Mouse (Mus musculus) myocyte (in vitro differentiated cells): ENCODE data around the gene Igf2bp3. TPM values are rescaled to one million over a fixed set of nuclear protein-coding genes. Genes with fewer than 3 reads are reported as not detected.
A peak's percentile ranks its signal among the peaks of the same experiment; 100 is the strongest.

Experiments used
- H3K27me3 ChIP-seq: one replicate; pipeline ENCODE4 v1.6.1; 2011; ENCODE audit not compliant: control insufficient read depth, insufficient read depth, insufficient read length
- H3K36me3 ChIP-seq: one replicate; pipeline ENCODE4 v1.6.1; 2011; ENCODE audit not compliant: control insufficient read depth, insufficient read depth
- H3K4me2 ChIP-seq: one replicate; pipeline ENCODE4 v1.6.1; 2011; ENCODE audit warnings: low read depth, control low read depth
- H3K4me3 ChIP-seq: one replicate; pipeline ENCODE4 v1.5.1; 2011; ENCODE audit warnings: mild to moderate bottlenecking, control low read depth, moderate library complexity
- H3K79me2 ChIP-seq: one replicate; pipeline ENCODE4 v1.6.1; 2011; ENCODE audit not compliant: control insufficient read depth, insufficient read depth
- H3ac ChIP-seq: one replicate; pipeline ENCODE4 v1.6.1; 2011; ENCODE audit not compliant: control insufficient read depth, insufficient read length
- CEBPB ChIP-seq: IDR thresholded peaks from 2 replicates; pipeline ENCODE4 v1.6.1; 2011; ENCODE audit warnings: mild to moderate bottlenecking, moderate library complexity; ENCODE audit not compliant: poor library complexity, insufficient read depth, severe bottlenecking
- E2F4 ChIP-seq: IDR thresholded peaks from one replicate; pipeline ENCODE4 v1.6.1; 2011; ENCODE audit warnings: mild to moderate bottlenecking, control low read depth, moderate library complexity; ENCODE audit not compliant: insufficient read depth
- MAX ChIP-seq: IDR thresholded peaks from one replicate; pipeline ENCODE4 v1.6.1; 2011; ENCODE audit warnings: low read depth, mild to moderate bottlenecking, control low read depth
- MYOD1 ChIP-seq, 3 experiments: IDR thresholded peaks; one replicate each; pipeline ENCODE4 v1.6.1; 2011; ENCODE audit warnings: control low read depth in 2 of 3, low read depth in 2 of 3, mild to moderate bottlenecking in 2 of 3, moderate library complexity in 1 of 3; ENCODE audit not compliant: insufficient read length in 2 of 3, control insufficient read depth in 1 of 3
- MYOG ChIP-seq, 3 experiments: IDR thresholded peaks; one replicate each; pipeline ENCODE4 v1.6.1; 2011; ENCODE audit warnings: control low read depth in 2 of 3, low read depth in 2 of 3, mild to moderate bottlenecking in 2 of 3; ENCODE audit not compliant: insufficient read length in 2 of 3, control insufficient read depth in 1 of 3, insufficient read depth in 1 of 3
- POLR2A ChIP-seq: IDR thresholded peaks from one replicate; pipeline ENCODE4 v1.6.1; 2011; ENCODE audit warnings: low read depth, mild to moderate bottlenecking, control low read depth, moderate library complexity; ENCODE audit not compliant: insufficient read length
- POLR2AphosphoS2 ChIP-seq: IDR thresholded peaks from one replicate; pipeline ENCODE4 v1.6.1; 2011; ENCODE audit warnings: low read depth, control low read depth; ENCODE audit not compliant: insufficient read length
- REST ChIP-seq: IDR thresholded peaks from one replicate; pipeline ENCODE4 v1.6.1; 2011; ENCODE audit warnings: mild to moderate bottlenecking, control low read depth, moderate library complexity; ENCODE audit not compliant: insufficient read depth, insufficient read length
- SRF ChIP-seq: IDR thresholded peaks from one replicate; pipeline ENCODE4 v1.6.1; 2011; ENCODE audit warnings: low read depth; ENCODE audit not compliant: control insufficient read depth, insufficient read length
- TCF12 ChIP-seq: IDR thresholded peaks from one replicate; pipeline ENCODE4 v1.6.1; 2011; ENCODE audit warnings: mild to moderate bottlenecking, control low read depth; ENCODE audit not compliant: poor library complexity, insufficient read depth, severe bottlenecking
- TCF3 ChIP-seq: IDR thresholded peaks from one replicate; pipeline ENCODE4 v1.6.1; 2011; ENCODE audit warnings: low read depth, control low read depth; ENCODE audit not compliant: insufficient read length
- USF1 ChIP-seq: IDR thresholded peaks from one replicate; pipeline ENCODE4 v1.6.1; 2011; ENCODE audit warnings: low read depth, mild to moderate bottlenecking, control low read depth, moderate library complexity
- polyA plus RNA-seq: library from polyadenylated mRNA; unstranded; fragments of >200 nt; fragmentation: generic; extraction: Trizol; gene quantifications from one replicate; pipeline ENCODE4 v1.2.1, GENCODE M21; 2012; ENCODE audit warnings: missing spikeins

Gene Igf2bp3
- polyA plus RNA-seq, 1 experiment = 0.26 TPM

- Histone ChIP-seq H3K27me3 (no peaks in the 10 kb centered on the region), H3K36me3 (peaks cover 40% of the 10 kb centered on the region), H3K4me2 (no peak overlapping the region), H3ac (no peak overlapping the region), H3K79me2 (no peaks in the 10 kb centered on the region), H3K4me3 (no peak overlapping the region)
- TF ChIP-seq MYOD1 (IDR thresholded peaks at IDR 0.05; ENCODE audit: control insufficient read depth in 1 of 3, insufficient read length in 2 of 3, low read depth in 2 of 3) (no peak), REST (no peak), MAX (no peak)
Measured at GRCm38 (mm10) chr6:49242331-49242730, 27.6 kb upstream of the Igf2bp3 start.

GRCm38 (mm10) chr6:49241562-49241961 lies 26.8 kb upstream of the Igf2bp3 start:
- no peak for TF ChIP-seq USF1
- peak; percentile 42 for TF ChIP-seq POLR2AphosphoS2
- TF ChIP-seq POLR2A = no peak
- Histone ChIP-seq H3K79me2 (no peaks in the 10 kb centered on the region), H3K4me2 (no peak overlapping the region), H3K4me3 (no peak overlapping the region), H3ac (no peak overlapping the region), H3K36me3 (peaks cover 33% of the 10 kb centered on the region), H3K27me3 (no peaks in the 10 kb centered on the region)

- no peak overlapping the region for H3K4me2 ChIP-seq
Measured at GRCm38 (mm10) chr6:49236331-49236730, 21.6 kb upstream of the Igf2bp3 start.

GRCm38 (mm10) chr6:49233356-49233755 lies 18.6 kb upstream of the Igf2bp3 start:
- TF ChIP-seq REST = no peak
- no peak for TF ChIP-seq TCF12
- TF ChIP-seq CEBPB = no peak
- TF ChIP-seq E2F4 = no peak
- TF ChIP-seq POLR2A = no peak
- no peak for TF ChIP-seq MYOG (IDR thresholded peaks at IDR 0.05; ENCODE audit: control insufficient read depth in 1 of 3, insufficient read depth in 1 of 3, insufficient read length in 2 of 3, low read depth in 2 of 3)
- TF ChIP-seq TCF3 = no peak
- TF ChIP-seq MYOD1 (IDR thresholded peaks at IDR 0.05; ENCODE audit: control insufficient read depth in 1 of 3, insufficient read length in 2 of 3, low read depth in 2 of 3) = no peak
- Histone ChIP-seq H3K27me3 (peaks cover 10% of the 10 kb centered on the region), H3ac (no peak overlapping the region), H3K4me2 (no peak overlapping the region), H3K36me3 (no peaks in the 10 kb centered on the region), H3K4me3 (no peak overlapping the region), H3K79me2 (no peaks in the 10 kb centered on the region)

More at GRCm38 (mm10) chr6:49236331-49236730, 21.6 kb upstream of the Igf2bp3 start:
- H3K27me3 ChIP-seq = no peaks in the 10 kb centered on the region
- no peak overlapping the region for H3K4me3 ChIP-seq
- peak in 1 of 3 experiments; percentile 67 for TF ChIP-seq MYOD1 (IDR thresholded peaks at IDR 0.05; ENCODE audit: control insufficient read depth in 1 of 3, insufficient read length in 2 of 3, low read depth in 2 of 3)
- peak; percentile 75 for TF ChIP-seq TCF12
- TF ChIP-seq CEBPB = peak; percentile 76
- peak; percentile 81 for TF ChIP-seq MAX
- TF ChIP-seq REST = no peak
- no peak for TF ChIP-seq USF1
- TF ChIP-seq SRF = no peak
- no peak for TF ChIP-seq POLR2A
- TF ChIP-seq MYOG (IDR thresholded peaks at IDR 0.05; ENCODE audit: control insufficient read depth in 1 of 3, insufficient read depth in 1 of 3, insufficient read length in 2 of 3, low read depth in 2 of 3) = peak in 1 of 3 experiments; percentile 21
- TF ChIP-seq TCF3 = no peak
- peak; percentile 72 for TF ChIP-seq E2F4
- no peak for TF ChIP-seq POLR2AphosphoS2
- no peaks in the 10 kb centered on the region for H3K79me2 ChIP-seq
- no peaks in the 10 kb centered on the region for H3K36me3 ChIP-seq
- H3ac ChIP-seq = no peak overlapping the region

- Histone ChIP-seq H3K4me2 (no peak overlapping the region), H3K27me3 (peaks cover 37% of the 10 kb centered on the region)
- TF ChIP-seq E2F4 (no peak), MAX (no peak), CEBPB (no peak)
Measured at GRCm38 (mm10) chr6:49228126-49228679, 13.4 kb upstream of the Igf2bp3 start.

More at GRCm38 (mm10) chr6:49228126-49228679, 13.4 kb upstream of the Igf2bp3 start:
- no peak overlapping the region for H3K4me3 ChIP-seq
- no peaks in the 10 kb centered on the region for H3K36me3 ChIP-seq
- no peaks in the 10 kb centered on the region for H3K79me2 ChIP-seq
- no peak overlapping the region for H3ac ChIP-seq
